Mouse (Mus musculus): ENCODE data around the gene Fbxl19. TPM values are rescaled to one million over a fixed set of nuclear protein-coding genes. Genes with fewer than 3 reads are reported as not detected.
"Not testable (repeated sequence)": the region's sequence is repeated elsewhere in the genome, so short reads cannot be mapped to it uniquely, and the experiment has no call there.

Fbxl19 gene
- polyA plus RNA-seq, 1 experiment from 2014 or later = 6.9 TPM

- 6% methylated on average over 27 of the region's 27 CpGs for WGBS
These were observed 25.9 kb downstream of the Fbxl19 start for GRCm38 (mm10) chr7:127770039-127770905.

GRCm38 (mm10) chr7:127771262-127771661 lies 26.9 kb downstream of the Fbxl19 start:
- H3K27ac ChIP-seq = no peak overlapping the region
- H3K9ac ChIP-seq = peak overlapping the region; percentile 65; the same call in 1 of the 2 replicates
- no peak overlapping the region for H3K4me3 ChIP-seq (replicated peaks; ENCODE audit: low read length)
- H3K4me1 ChIP-seq (replicated peaks; ENCODE audit: control insufficient read depth, insufficient read depth, low read length) = peaks cover 18% of the 10 kb centered on the region; the same call in 1 of the 2 replicates
- DNase-seq (ENCODE audit: low spot score) (no peak), ATAC-seq (ENCODE audit: low FRiP score) (no peak)
- 0 out of 2 replicates have a peak overlapping the region, but pooled peaks have one; percentile 68 for H3K4me2 ChIP-seq (replicated peaks)
- H3K27me3 ChIP-seq (ENCODE audit: control insufficient read depth, insufficient read depth, low read length) = no peaks in the 10 kb centered on the region
- 74% methylated on average over 5 of the region's 5 CpGs for WGBS
- H3K9me3 ChIP-seq (ENCODE audit: control insufficient read depth, low read length) = no peaks in the 10 kb centered on the region
- peaks cover 20% of the 10 kb centered on the region for H3K36me3 ChIP-seq (replicated peaks; ENCODE audit: control insufficient read depth, insufficient read depth)

More at GRCm38 (mm10) chr7:127770039-127770905, 25.9 kb downstream of the Fbxl19 start:
- no peaks in the 10 kb centered on the region for H3K27me3 ChIP-seq (ENCODE audit: control insufficient read depth, insufficient read depth, low read length)
- H3K9ac ChIP-seq = peak overlapping the region; percentile 65
- peak overlapping the region; percentile 68 for H3K4me2 ChIP-seq (replicated peaks)
- peak overlapping the region; percentile 68 for H3K27ac ChIP-seq
- no peaks in the 10 kb centered on the region for H3K9me3 ChIP-seq (ENCODE audit: control insufficient read depth, low read length)
- peaks cover 18% of the 10 kb centered on the region; the same call in 1 of the 2 replicates for H3K4me1 ChIP-seq (replicated peaks; ENCODE audit: control insufficient read depth, insufficient read depth, low read length)
- H3K4me3 ChIP-seq (replicated peaks; ENCODE audit: low read length) = peak overlapping the region; percentile 42
- peaks cover 30% of the 10 kb centered on the region for H3K36me3 ChIP-seq (replicated peaks; ENCODE audit: control insufficient read depth, insufficient read depth)
- DNase-seq (ENCODE audit: low spot score) = peak; percentile 48
- peak; percentile 29; the same call in 1 of the 2 replicates for ATAC-seq (ENCODE audit: low FRiP score)

GRCm38 (mm10) chr7:127772080-127772479 lies 27.7 kb downstream of the Fbxl19 start:
- WGBS = 84% methylated on average over 3 of the region's 3 CpGs
- H3K9ac ChIP-seq = no peak overlapping the region
- H3K27ac ChIP-seq = no peak overlapping the region
- H3K4me2 ChIP-seq (replicated peaks) = no peak overlapping the region
- H3K36me3 ChIP-seq (replicated peaks; ENCODE audit: control insufficient read depth, insufficient read depth) = peaks cover 12% of the 10 kb centered on the region
- no peaks in the 10 kb centered on the region for H3K27me3 ChIP-seq (ENCODE audit: control insufficient read depth, insufficient read depth, low read length)
- peaks cover 18% of the 10 kb centered on the region; the same call in 1 of the 2 replicates for H3K4me1 ChIP-seq (replicated peaks; ENCODE audit: control insufficient read depth, insufficient read depth, low read length)
- no peak for ATAC-seq (ENCODE audit: low FRiP score)
- H3K9me3 ChIP-seq (ENCODE audit: control insufficient read depth, low read length) = no peaks in the 10 kb centered on the region
- DNase-seq (ENCODE audit: low spot score) = no peak
- H3K4me3 ChIP-seq (replicated peaks; ENCODE audit: low read length) = no peak overlapping the region

GRCm38 (mm10) chr7:127772557-127772956 lies 28.2 kb downstream of the Fbxl19 start:
- 100% methylated on average over 1 of the region's 1 CpGs for WGBS
- no peak for ATAC-seq (ENCODE audit: low FRiP score)

GRCm38 (mm10) chr7:127773664-127774384 lies 29.5 kb downstream of the Fbxl19 start:
- H3K9me3 ChIP-seq (ENCODE audit: control insufficient read depth, low read length) = no peaks in the 10 kb centered on the region
- no peak overlapping the region for H3K9ac ChIP-seq
- H3K27me3 ChIP-seq (ENCODE audit: control insufficient read depth, insufficient read depth, low read length) = no peaks in the 10 kb centered on the region
- 39% methylated on average over 9 of the region's 9 CpGs for WGBS
- DNase-seq (ENCODE audit: low spot score) = peak; percentile 55
- ATAC-seq (ENCODE audit: low FRiP score) = no peak
- H3K4me1 ChIP-seq (replicated peaks; ENCODE audit: control insufficient read depth, insufficient read depth, low read length) = peaks cover 26% of the 10 kb centered on the region
- 0 out of 2 replicates have a peak, but pooled peaks cover 3% of the 10 kb centered on the region for H3K36me3 ChIP-seq (replicated peaks; ENCODE audit: control insufficient read depth, insufficient read depth)
- no peak overlapping the region for H3K4me2 ChIP-seq (replicated peaks)
- H3K27ac ChIP-seq = no peak overlapping the region
- H3K4me3 ChIP-seq (replicated peaks; ENCODE audit: low read length) = no peak overlapping the region

More at GRCm38 (mm10) chr7:127772557-127772956, 28.2 kb downstream of the Fbxl19 start:
- peaks cover 18% of the 10 kb centered on the region; the same call in 1 of the 2 replicates for H3K4me1 ChIP-seq (replicated peaks; ENCODE audit: control insufficient read depth, insufficient read depth, low read length)
- no peak overlapping the region for H3K4me2 ChIP-seq (replicated peaks)
- H3K36me3 ChIP-seq (replicated peaks; ENCODE audit: control insufficient read depth, insufficient read depth) = peaks cover 7% of the 10 kb centered on the region
- H3K9ac ChIP-seq = no peak overlapping the region
- H3K27ac ChIP-seq = no peak overlapping the region
- no peak overlapping the region for H3K4me3 ChIP-seq (replicated peaks; ENCODE audit: low read length)
- no peaks in the 10 kb centered on the region for H3K27me3 ChIP-seq (ENCODE audit: control insufficient read depth, insufficient read depth, low read length)
- H3K9me3 ChIP-seq (ENCODE audit: control insufficient read depth, low read length) = no peaks in the 10 kb centered on the region
- no peak for DNase-seq (ENCODE audit: low spot score)

- peak overlapping the region; percentile 78 for H3K9ac ChIP-seq
- WGBS = 71% methylated on average over 7 of the region's 7 CpGs
- H3K27me3 ChIP-seq (ENCODE audit: control insufficient read depth, insufficient read depth, low read length); H3K9me3 ChIP-seq (ENCODE audit: control insufficient read depth, low read length); H3K4me1 ChIP-seq (replicated peaks; ENCODE audit: control insufficient read depth, insufficient read depth, low read length); DNase-seq (ENCODE audit: low spot score); ATAC-seq (ENCODE audit: low FRiP score): not testable (repeated sequence)
- peak overlapping the region; percentile 79 for H3K4me3 ChIP-seq (replicated peaks; ENCODE audit: low read length)
- peaks cover 23% of the 10 kb centered on the region for H3K36me3 ChIP-seq (replicated peaks; ENCODE audit: control insufficient read depth, insufficient read depth)
- peak overlapping the region; percentile 98 for H3K27ac ChIP-seq
- peak overlapping the region; percentile 60 for H3K4me2 ChIP-seq (replicated peaks)
These were observed 31.5 kb downstream of the Fbxl19 start for GRCm38 (mm10) chr7:127775837-127776236.

- Histone ChIP-seq H3K27me3 (ENCODE audit: control insufficient read depth, insufficient read depth, low read length) (no peaks in the 10 kb centered on the region), H3K4me1 (replicated peaks; ENCODE audit: control insufficient read depth, insufficient read depth, low read length) (peaks cover 7% of the 10 kb centered on the region), H3K4me3 (replicated peaks; ENCODE audit: low read length) (peak within 1 kb of the TSS; percentile 79), H3K4me2 (replicated peaks) (peak within 1 kb of the TSS; percentile 84), H3K27ac (peak within 1 kb of the TSS; percentile 98), H3K9me3 (ENCODE audit: control insufficient read depth, low read length) (no peaks in the 10 kb centered on the region), H3K9ac (peak within 1 kb of the TSS; percentile 78), H3K36me3 (replicated peaks; ENCODE audit: control insufficient read depth, insufficient read depth) (peaks cover 29% of the 10 kb centered on the region)
- under 1% methylated on average over 23 of the region's 23 CpGs for WGBS
- DNase-seq (ENCODE audit: low spot score) (peak; percentile 90), ATAC-seq (ENCODE audit: low FRiP score) (peak; percentile 65)
These were observed 32.1 kb downstream of the Fbxl19 start, which contains the start of gene Setd1a for GRCm38 (mm10) chr7:127776426-127776825. Gene Setd1a, plus strand, starts transcription at chr7:127776670.

GRCm38 (mm10) chr7:127776878-127777473 lies 32.6 kb downstream of the Fbxl19 start:
- Histone ChIP-seq H3K36me3 (replicated peaks; ENCODE audit: control insufficient read depth, insufficient read depth) (peaks cover 34% of the 10 kb centered on the region), H3K9me3 (ENCODE audit: control insufficient read depth, low read length) (no peaks in the 10 kb centered on the region), H3K4me3 (replicated peaks; ENCODE audit: low read length) (peak overlapping the region; percentile 79), H3K4me2 (replicated peaks) (peak overlapping the region; percentile 60), H3K27ac (peak overlapping the region; percentile 98), H3K9ac (peak overlapping the region; percentile 78), H3K4me1 (replicated peaks; ENCODE audit: control insufficient read depth, insufficient read depth, low read length) (peaks cover 7% of the 10 kb centered on the region), H3K27me3 (ENCODE audit: control insufficient read depth, insufficient read depth, low read length) (no peaks in the 10 kb centered on the region)
- peak; percentile 94 for DNase-seq (ENCODE audit: low spot score)
- under 1% methylated on average over 68 of the region's 70 CpGs for WGBS
- peak; percentile 93 for ATAC-seq (ENCODE audit: low FRiP score)

Data from hindbrain, embryonic 14.5 days (tissue).